Mouse (Mus musculus) brain, embryonic 18.5 days (tissue): ENCODE measurements at regions not wholly inside any gene's neighbourhood (a gene's known extent, or its start where the extent isn't known, plus 50 kb on each side); places are given as distances from the start of the nearest gene placed in this dataset.

ENCODE experiments used
- DNase-seq: peaks from one replicate; pipeline ENCODE4 v3.0.0-alpha.2; 2012; ENCODE audit warnings: low read depth, low spot score

DNA sequence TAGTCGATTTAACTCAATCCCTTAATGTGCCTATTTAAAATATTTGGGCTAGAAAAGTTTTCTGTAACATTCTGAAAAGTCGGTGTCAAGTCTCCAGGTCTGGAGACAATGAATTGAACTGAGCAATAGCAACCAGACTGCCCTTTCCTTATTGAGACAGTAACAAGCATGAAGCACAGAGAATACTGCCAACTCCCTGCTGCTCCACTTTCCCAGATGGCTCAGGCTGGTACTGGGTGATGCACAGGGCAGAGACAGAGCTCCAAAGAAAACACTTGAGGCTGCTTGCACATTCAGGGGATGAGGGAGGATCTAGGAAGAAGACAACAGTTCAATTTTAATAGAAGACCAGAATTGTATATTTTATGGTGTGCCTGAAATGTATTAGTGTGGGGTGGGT lies 87.7 kb upstream of the Sorcs1 start:
- DNase-seq = peak; percentile 10
